Mouse (Mus musculus) E14TG2a.4 (cell line): ENCODE data around the gene Lims1.
"Not testable (repeated sequence)": the region's sequence is repeated elsewhere in the genome, so short reads cannot be mapped to it uniquely, and the experiment has no call there.

Source experiments
- CTCF ChIP-seq: conservative IDR thresholded peaks from 2 replicates; pipeline ENCODE4 v1.5.1; 2014; ENCODE audit warnings: low read length
- NANOG ChIP-seq: IDR thresholded peaks from 2 replicates; pipeline ENCODE4 v1.6.1; 2014; ENCODE audit warnings: borderline replicate concordance, low read length, mixed read lengths
- POU5F1 ChIP-seq: IDR thresholded peaks from 2 replicates; pipeline ENCODE4 v1.6.1; 2014; ENCODE audit warnings: low read length, borderline replicate concordance

DNA sequence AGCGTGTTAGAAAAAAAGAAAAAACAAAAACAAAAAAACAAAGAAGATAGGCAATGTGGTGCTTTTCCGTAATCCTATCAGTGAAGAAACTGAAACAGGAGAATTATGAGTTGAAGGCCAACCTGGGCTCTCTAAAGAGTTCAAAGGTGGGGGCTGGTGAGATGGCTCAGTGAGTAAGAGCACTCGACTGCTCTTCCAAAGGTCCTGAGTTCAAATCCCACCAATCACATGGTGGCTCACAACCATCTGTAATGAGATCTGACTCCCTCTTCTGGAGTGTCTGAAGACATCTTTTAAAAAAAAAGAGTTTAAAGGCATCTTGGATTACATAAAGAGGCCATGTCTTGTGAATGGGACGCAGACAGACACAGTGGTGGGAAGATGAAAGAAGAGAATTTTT lies 13.8 kb downstream of the Lims1 start:
- TF ChIP-seq CTCF, NANOG, POU5F1: not testable (repeated sequence)
